In genomic region chr11:45509278-45509677, GRCm38 (mm10) we compare ENCODE assay signal across 18 mouse cellular contexts.
"Had no signal": no experiment of that assay in that cellular context is flagged by ENCODE, and none has a peak within 500 bp of the region (broad histone marks: within the 10 kb centered on the region; RNA-seq: fewer than 3 reads in every experiment).

No protein-coding gene starts in this region.

- H3K9ac ChIP-seq: heart, embryonic 13.5 days; heart, embryonic 15.5 days; hindbrain, embryonic 15.5 days; limb, embryonic 13.5 days; limb, embryonic 15.5 days; liver, embryonic 12.5 days; liver, embryonic 14.5 days had no signal

- H3K4me2 ChIP-seq: heart, embryonic 11.5 days; heart, embryonic 13.5 days; heart, embryonic 15.5 days; hindbrain, embryonic 13.5 days; hindbrain, embryonic 15.5 days; limb, embryonic 13.5 days; limb, embryonic 15.5 days; liver, embryonic 12.5 days had no signal

- H3K4me1 ChIP-seq: heart, embryonic 13.5 days; heart, embryonic 15.5 days; liver, embryonic 12.5 days had no signal

- H3K27ac ChIP-seq: heart, adult 2 months; heart, embryonic 13.5 days; heart, embryonic 15.5 days; hindbrain, embryonic 15.5 days; hindbrain, postnatal 0 days; limb, embryonic 13.5 days; limb, embryonic 15.5 days; liver, embryonic 12.5 days; liver, embryonic 14.5 days had no signal

- H3K27me3 ChIP-seq: heart, embryonic 13.5 days; heart, embryonic 15.5 days; hindbrain, embryonic 13.5 days; hindbrain, embryonic 15.5 days; limb, embryonic 13.5 days; limb, embryonic 15.5 days; liver, embryonic 12.5 days had no signal

- ATAC-seq: hindbrain, postnatal 0 days; intestine, embryonic 16.5 days; liver, embryonic 12.5 days had no signal

- DNase-seq: gastrocnemius, postnatal 14 days; gastrocnemius, postnatal 36 days; kidney, adult 18-20 months; kidney, adult 9 months; layer of hippocampus, adult 9-11 months; layer of hippocampus, postnatal 36 days had no signal

- H3K4me3 ChIP-seq: heart, adult 2 months; heart, embryonic 13.5 days; heart, embryonic 15.5 days; hindbrain, embryonic 13.5 days; hindbrain, embryonic 15.5 days; limb, embryonic 13.5 days; limb, embryonic 15.5 days; liver, embryonic 12.5 days had no signal

- H3K9me3 ChIP-seq: heart, embryonic 13.5 days; heart, embryonic 15.5 days; hindbrain, embryonic 13.5 days; limb, embryonic 15.5 days; liver, embryonic 12.5 days had no signal

- H3K36me3 ChIP-seq: heart, embryonic 13.5 days; heart, embryonic 15.5 days; hindbrain, embryonic 15.5 days; limb, embryonic 13.5 days; limb, embryonic 15.5 days; liver, embryonic 12.5 days had no signal
